Mouse (Mus musculus): Measurements from ENCODE around the gene Nr2c2. TPM values are rescaled to one million over a fixed set of nuclear protein-coding genes. Genes with fewer than 3 reads are reported as not detected.

The Nr2c2 gene
- polyA plus RNA-seq, 1 experiment from 2014 or later = 18.5 TPM

- Histone ChIP-seq H3K4me3 (no peak overlapping the region), H3K9ac (no peak overlapping the region), H3K27ac (ENCODE audit: poor library complexity, severe bottlenecking) (no peak overlapping the region), H3K4me2 (no peak overlapping the region), H3K4me1 (replicated peaks) (no peaks in the 10 kb centered on the region; the same call in 1 of the 2 replicates), H3K36me3 (peaks cover 78% of the 10 kb centered on the region), H3K27me3 (replicated peaks) (no peaks in the 10 kb centered on the region), H3K9me3 (replicated peaks) (no peaks in the 10 kb centered on the region)
- no peak for ATAC-seq (ENCODE audit: insufficient number of reproducible peaks, low FRiP score)
- 79% methylated on average over 8 of the region's 8 CpGs for WGBS
Measured at GRCm38 (mm10) chr6:92199414-92199813, 108.2 kb downstream of the Nr2c2 start.

- Histone ChIP-seq H3K4me2 (peak overlapping the region; percentile 95), H3K4me1 (replicated peaks) (peaks cover 12% of the 10 kb centered on the region), H3K27me3 (replicated peaks) (no peaks in the 10 kb centered on the region), H3K9ac (peak overlapping the region; percentile 96), H3K36me3 (peaks cover 19% of the 10 kb centered on the region), H3K9me3 (replicated peaks) (no peaks in the 10 kb centered on the region), H3K4me3 (peak overlapping the region; percentile 98), H3K27ac (ENCODE audit: poor library complexity, severe bottlenecking) (peak overlapping the region; percentile 65)
- under 1% methylated on average over 48 of the region's 48 CpGs for WGBS
- peak; percentile 68 for ATAC-seq (ENCODE audit: insufficient number of reproducible peaks, low FRiP score)
Measured at GRCm38 (mm10) chr6:92214055-92214772, 123.0 kb downstream of the Nr2c2 start.

GRCm38 (mm10) chr6:92214773-92215449, 123.7 kb downstream of the Nr2c2 start, which contains the start of gene Rbsn:
TSS of gene Rbsn (minus strand) at chr6:92214925.
- peak; percentile 94 for ATAC-seq (ENCODE audit: insufficient number of reproducible peaks, low FRiP score)
- Histone ChIP-seq H3K4me3 (peak within 1 kb of the TSS; percentile 98), H3K4me1 (replicated peaks) (peaks cover 12% of the 10 kb centered on the region), H3K9me3 (replicated peaks) (no peaks in the 10 kb centered on the region), H3K27ac (ENCODE audit: poor library complexity, severe bottlenecking) (peak within 1 kb of the TSS; percentile 65), H3K27me3 (replicated peaks) (0 out of 2 replicates have a peak, but pooled peaks cover 3% of the 10 kb centered on the region), H3K9ac (peak within 1 kb of the TSS; percentile 96), H3K4me2 (peak within 1 kb of the TSS; percentile 95), H3K36me3 (peaks cover 13% of the 10 kb centered on the region)
- 10% methylated on average over 35 of the region's 35 CpGs for WGBS

- Histone ChIP-seq H3K4me3 (no peak overlapping the region), H3K9me3 (replicated peaks) (0 out of 2 replicates have a peak, but pooled peaks cover 3% of the 10 kb centered on the region), H3K4me1 (replicated peaks) (peaks cover 3% of the 10 kb centered on the region; the same call in 1 of the 2 replicates), H3K27ac (ENCODE audit: poor library complexity, severe bottlenecking) (no peak overlapping the region), H3K36me3 (no peaks in the 10 kb centered on the region), H3K4me2 (no peak overlapping the region), H3K27me3 (replicated peaks) (0 out of 2 replicates have a peak, but pooled peaks cover 4% of the 10 kb centered on the region), H3K9ac (no peak overlapping the region)
- ATAC-seq (ENCODE audit: insufficient number of reproducible peaks, low FRiP score) = no peak
- WGBS = 42% methylated on average over 3 of the region's 3 CpGs
Measured at GRCm38 (mm10) chr6:92219445-92219844, 128.3 kb downstream of the Nr2c2 start.

- Histone ChIP-seq H3K9ac (no peak overlapping the region), H3K27ac (ENCODE audit: poor library complexity, severe bottlenecking) (no peak overlapping the region), H3K4me3 (no peak overlapping the region), H3K4me2 (no peak overlapping the region), H3K9me3 (replicated peaks) (0 out of 2 replicates have a peak, but pooled peaks cover 3% of the 10 kb centered on the region), H3K27me3 (replicated peaks) (0 out of 2 replicates have a peak, but pooled peaks cover 4% of the 10 kb centered on the region), H3K36me3 (no peaks in the 10 kb centered on the region), H3K4me1 (replicated peaks) (no peaks in the 10 kb centered on the region; the same call in 1 of the 2 replicates)
- no peak for ATAC-seq (ENCODE audit: insufficient number of reproducible peaks, low FRiP score)
- WGBS = 72% methylated on average over 6 of the region's 6 CpGs
Measured at GRCm38 (mm10) chr6:92221604-92222003, 130.4 kb downstream of the Nr2c2 start.

GRCm38 (mm10) chr6:92222021-92222420, 130.8 kb downstream of the Nr2c2 start:
- no peak overlapping the region for H3K4me3 ChIP-seq
- H3K27me3 ChIP-seq (replicated peaks) = 0 out of 2 replicates have a peak, but pooled peaks cover 4% of the 10 kb centered on the region
- 57% methylated on average over 3 of the region's 3 CpGs for WGBS

More at GRCm38 (mm10) chr6:92222021-92222420, 130.8 kb downstream of the Nr2c2 start:
- Histone ChIP-seq H3K9me3 (replicated peaks) (0 out of 2 replicates have a peak, but pooled peaks cover 3% of the 10 kb centered on the region), H3K36me3 (no peaks in the 10 kb centered on the region), H3K4me2 (no peak overlapping the region), H3K27ac (ENCODE audit: poor library complexity, severe bottlenecking) (no peak overlapping the region), H3K9ac (no peak overlapping the region), H3K4me1 (replicated peaks) (no peaks in the 10 kb centered on the region; the same call in 1 of the 2 replicates)
- no peak for ATAC-seq (ENCODE audit: insufficient number of reproducible peaks, low FRiP score)

Other genes with a start within 250 kb of the Nr2c2 start
- 26.4 and 27.0 TPM in 2 replicates for gene Ccdc174, start 213.3 kb upstream of the Nr2c2 start, polyA plus RNA-seq (2016; fragmentation: Nextera tagmentation; extraction: Ambion mirVana)
- gene 4930590J08Rik, start 188.6 kb upstream of the Nr2c2 start, polyA plus RNA-seq (2016; fragmentation: Nextera tagmentation; extraction: Ambion mirVana) = 0.41 and 0.54 TPM in 2 replicates
- gene Fgd5, start 112.5 kb upstream of the Nr2c2 start, polyA plus RNA-seq (2016; fragmentation: Nextera tagmentation; extraction: Ambion mirVana) = 16.0 and 19.0 TPM in 2 replicates
- 72.0 and 78.1 TPM in 2 replicates for gene Mrps25, start 92.6 kb downstream of the Nr2c2 start, polyA plus RNA-seq (2016; fragmentation: Nextera tagmentation; extraction: Ambion mirVana)
- 19.8 and 20.2 TPM in 2 replicates for gene Rbsn, start 123.5 kb downstream of the Nr2c2 start, polyA plus RNA-seq (2016; fragmentation: Nextera tagmentation; extraction: Ambion mirVana)
- gene Trh, start 153.3 kb downstream of the Nr2c2 start, polyA plus RNA-seq (2016; fragmentation: Nextera tagmentation; extraction: Ambion mirVana) = 0.28 and 0.45 TPM in 2 replicates

All from heart, embryonic 12.5 days (tissue).